In the genomic region with DNA sequence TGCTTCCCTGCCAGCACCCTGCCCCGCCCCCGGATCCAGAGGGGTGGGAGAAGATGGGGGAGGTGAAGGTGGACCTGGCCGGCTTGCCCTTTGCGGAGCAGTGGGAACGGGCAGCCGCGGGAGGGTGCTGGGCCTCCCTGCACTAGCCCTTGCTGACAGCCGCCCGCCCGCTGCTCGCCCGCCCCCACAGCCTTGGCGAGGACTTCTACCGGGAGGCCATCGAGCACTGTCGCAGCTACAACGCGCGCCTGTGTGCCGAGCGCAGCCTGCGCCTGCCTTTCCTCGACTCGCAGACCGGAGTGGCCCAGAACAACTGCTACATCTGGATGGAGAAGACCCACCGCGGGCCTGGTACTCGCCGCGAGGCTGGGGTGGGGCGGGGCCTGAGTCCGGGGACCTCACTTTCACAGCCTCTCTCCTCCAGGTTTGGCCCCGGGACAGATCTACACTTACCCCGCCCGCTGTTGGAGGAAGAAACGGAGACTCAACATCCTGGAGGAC, we compare ENCODE assay signal across 8 mouse cellular contexts. TPM values are rescaled to one million over a fixed set of nuclear protein-coding genes. Genes with fewer than 3 reads are reported as not detected.
DNase-seq lines count a peak whose midpoint lies in the region; ATAC-seq and TF ChIP-seq lines count a peak whose summit lies in the region.

No protein-coding gene starts in this region.

- no peak for TF ChIP-seq CTCF in lung, embryonic 14.5 days (IDR thresholded peaks at IDR 0.05; ENCODE audit: low read depth)

- H3K27ac ChIP-seq in lung, embryonic 14.5 days (ENCODE audit: low read depth), result peak overlapping the region; percentile 2; the same call in 1 of the 2 replicates
- no peak overlapping the region for H3K27ac ChIP-seq in kidney, embryonic 16.5 days (ENCODE audit: low read length)
- H3K27ac ChIP-seq in midbrain, embryonic 12.5 days (replicated peaks), result peak overlapping the region; percentile 72

- H3K4me1 ChIP-seq in lung, embryonic 14.5 days (ENCODE audit: insufficient read depth), result peaks cover 21% of the 10 kb centered on the region
- H3K4me1 ChIP-seq in kidney, embryonic 16.5 days (ENCODE audit: insufficient read depth, low read length), result peaks cover 34% of the 10 kb centered on the region
- peaks cover 78% of the 10 kb centered on the region for H3K4me1 ChIP-seq in midbrain, embryonic 12.5 days

- H3K4me3 ChIP-seq in lung, embryonic 14.5 days (ENCODE audit: low read depth, low read length), result peak overlapping the region; percentile 49
- H3K4me3 ChIP-seq in kidney, embryonic 16.5 days (ENCODE audit: low read length), result peak overlapping the region; percentile 50
- H3K4me3 ChIP-seq in midbrain, embryonic 12.5 days, result peak overlapping the region; percentile 70

- ATAC-seq in lung, embryonic 14.5 days (ENCODE audit: insufficient read depth), result peak; percentile 0; the same call in 1 of the 2 replicates
- ATAC-seq in kidney, embryonic 16.5 days (ENCODE audit: low FRiP score, low TSS enrichment), result no peak
- no peak for ATAC-seq in midbrain, embryonic 12.5 days (ENCODE audit: low FRiP score, low read depth)

- under 1% methylated on average over 36 of the region's 36 CpGs for WGBS in lung, embryonic 14.5 days
- under 1% methylated on average over 36 of the region's 36 CpGs for WGBS in kidney, embryonic 16.5 days
- WGBS in midbrain, embryonic 12.5 days, result under 1% methylated on average over 35 of the region's 36 CpGs

- H3K9me3 ChIP-seq in lung, embryonic 14.5 days (ENCODE audit: low read depth, low read length), result no peaks in the 10 kb centered on the region
- no peaks in the 10 kb centered on the region for H3K9me3 ChIP-seq in kidney, embryonic 16.5 days (ENCODE audit: low read length)
- no peaks in the 10 kb centered on the region for H3K9me3 ChIP-seq in midbrain, embryonic 12.5 days

- peak; percentile 58 for DNase-seq in lung, embryonic 14.5 days
- no peak for DNase-seq in lung, postnatal 36 days
- DNase-seq in cerebellum, adult 9-10 months, result peak; percentile 71
- peak; percentile 55 for DNase-seq in gastrocnemius, postnatal 10 days
- DNase-seq in testis, postnatal 14 days (ENCODE audit: low spot score), result peak; percentile 75
- DNase-seq in layer of hippocampus, adult 11-12 months (ENCODE audit: low spot score), result no peak

- 0 out of 2 replicates have a peak, but pooled peaks cover 4% of the 10 kb centered on the region for H3K36me3 ChIP-seq in lung, embryonic 14.5 days (ENCODE audit: insufficient read depth)
- H3K36me3 ChIP-seq in kidney, embryonic 16.5 days (ENCODE audit: insufficient read depth, low read length), result no peaks in the 10 kb centered on the region
- H3K36me3 ChIP-seq in midbrain, embryonic 12.5 days, result peaks cover 29% of the 10 kb centered on the region

- peak overlapping the region; percentile 64 for H3K9ac ChIP-seq in lung, embryonic 14.5 days
- peak overlapping the region; percentile 62 for H3K9ac ChIP-seq in kidney, embryonic 16.5 days (replicated peaks; ENCODE audit: low read length)
- H3K9ac ChIP-seq in midbrain, embryonic 12.5 days (replicated peaks), result peak overlapping the region; percentile 77

- H3K27me3 ChIP-seq in lung, embryonic 14.5 days (ENCODE audit: insufficient read depth, low read length), result peaks cover 9% of the 10 kb centered on the region; the same call in 1 of the 2 replicates
- peaks cover 49% of the 10 kb centered on the region for H3K27me3 ChIP-seq in kidney, embryonic 16.5 days (ENCODE audit: insufficient read depth, low read length)
- peaks cover 10% of the 10 kb centered on the region; the same call in 1 of the 2 replicates for H3K27me3 ChIP-seq in midbrain, embryonic 12.5 days

- peak overlapping the region; percentile 98 for H3K4me2 ChIP-seq in lung, embryonic 14.5 days
- H3K4me2 ChIP-seq in kidney, embryonic 16.5 days (replicated peaks; ENCODE audit: low read depth, low read length), result peak overlapping the region; percentile 75
- H3K4me2 ChIP-seq in midbrain, embryonic 12.5 days (replicated peaks), result peak overlapping the region; percentile 79

RNA-seq across cellular contexts. Expression of a gene that starts 5.5 kb away (rescaled TPM):
- polyA plus RNA-seq in lung, embryonic 14.5 days (2014; fragmentation: Nextera tagmentation; extraction: Ambion mirVana), result 13.5 and 14.7 TPM in 2 replicates
- 1 to 10 TPM; 3.4 to 3.8 TPM for total RNA-seq in gastrocnemius, postnatal 10 days (2021)
- polyA plus RNA-seq in kidney, embryonic 16.5 days (2015; fragmentation: Nextera tagmentation; extraction: Ambion mirVana), result 3.0 and 3.5 TPM in 2 replicates
- polyA plus RNA-seq in midbrain, embryonic 12.5 days (2016; fragmentation: Nextera tagmentation; extraction: Ambion mirVana), result 115 and 119 TPM in 2 replicates

RNA-seq across cellular contexts. Expression of a gene that starts 20.2 kb away (rescaled TPM):
- polyA plus RNA-seq in lung, embryonic 14.5 days (2014; fragmentation: Nextera tagmentation; extraction: Ambion mirVana), result 114 and 127 TPM in 2 replicates
- 10 to 100 TPM; 11.8 to 13.3 TPM for total RNA-seq in gastrocnemius, postnatal 10 days (2021)
- polyA plus RNA-seq in kidney, embryonic 16.5 days (2015; fragmentation: Nextera tagmentation; extraction: Ambion mirVana), result 19.6 and 25.1 TPM in 2 replicates
- polyA plus RNA-seq in midbrain, embryonic 12.5 days (2016; fragmentation: Nextera tagmentation; extraction: Ambion mirVana), result 19.2 and 20.0 TPM in 2 replicates

RNA-seq across cellular contexts. Expression of a gene that starts 27.6 kb away (rescaled TPM):
- 243 and 265 TPM in 2 replicates for polyA plus RNA-seq in lung, embryonic 14.5 days (2014; fragmentation: Nextera tagmentation; extraction: Ambion mirVana)
- 1 to 10 TPM; 6.6 to 8.2 TPM for total RNA-seq in gastrocnemius, postnatal 10 days (2021)
- 270 and 295 TPM in 2 replicates for polyA plus RNA-seq in kidney, embryonic 16.5 days (2015; fragmentation: Nextera tagmentation; extraction: Ambion mirVana)
- polyA plus RNA-seq in midbrain, embryonic 12.5 days (2016; fragmentation: Nextera tagmentation; extraction: Ambion mirVana), result 23.8 and 25.7 TPM in 2 replicates

Comparison
In these comparisons a context has a peak if more than half of its experiments do, and no peak if none do; other contexts are left out.
1. DNase-seq: peak in lung, embryonic 14.5 days (single experiment), cerebellum, adult 9-10 months (single experiment), gastrocnemius, postnatal 10 days (single experiment) and testis, postnatal 14 days (single experiment); none in lung, postnatal 36 days (single experiment) and layer of hippocampus, adult 11-12 months (single experiment).
2. Peak in every context shown above with its lines, with median percentiles within 50 percentile points of each other: H3K4me2 ChIP-seq, H3K4me3 ChIP-seq and H3K9ac ChIP-seq.